Mouse (Mus musculus): ENCODE measurements around the gene Klf8.

DNA sequence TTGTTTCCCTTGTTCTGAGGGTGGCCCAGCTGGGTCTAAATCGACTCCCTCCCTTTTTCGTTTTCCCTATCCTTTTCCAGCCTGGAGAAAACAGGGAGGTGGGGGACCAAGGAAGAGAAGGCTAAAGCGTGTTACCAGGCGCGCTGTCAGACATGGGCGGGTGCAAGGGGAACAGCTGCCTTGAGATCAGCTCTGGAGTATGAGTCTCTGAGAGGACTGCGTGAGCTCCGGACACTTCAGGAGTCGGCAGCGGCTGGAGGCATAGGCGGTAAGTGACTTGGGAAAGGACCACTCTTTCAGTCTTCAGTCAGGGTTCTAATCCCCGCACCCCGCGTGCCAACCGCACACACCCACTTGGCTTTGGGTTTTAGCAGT, 122.9 kb downstream of the Klf8 start:
- TF ChIP-seq CHD2 (IDR thresholded peaks at IDR 0.05; ENCODE audit: low read depth, low read length) (no peak), MAFK (IDR thresholded peaks at IDR 0.05; ENCODE audit: insufficient read depth, low read depth, low read length) (no peak), ZC3H11A (IDR thresholded peaks at IDR 0.05; ENCODE audit: borderline replicate concordance, low read depth, low read length) (no peak)
